Mouse (Mus musculus): ENCODE data around the gene Sec11a.

DNA sequence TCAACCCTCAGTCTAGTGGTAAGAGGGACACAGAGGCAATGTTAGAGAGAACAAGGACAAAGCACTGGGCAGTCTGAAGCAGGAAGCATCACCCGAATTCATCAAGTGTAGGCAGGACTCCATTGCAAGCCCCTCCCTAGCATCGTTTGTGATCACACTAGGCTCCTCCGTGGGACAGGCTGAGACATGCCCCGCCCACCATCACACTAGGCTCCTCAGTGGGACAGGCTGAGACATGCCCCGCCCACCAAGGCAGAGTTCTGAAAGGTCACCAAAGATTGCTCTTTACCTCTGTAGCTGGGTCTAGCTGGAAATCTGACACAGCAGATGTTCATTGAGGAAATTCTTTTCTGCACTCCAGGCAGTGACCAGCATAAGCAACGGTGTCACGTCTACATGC lies 36.5 kb downstream of the Sec11a start:
- TF ChIP-seq CTCF (IDR thresholded peaks at IDR 0.05; ENCODE audit: borderline replicate concordance, insufficient read depth, low read length) (no peak), POLR2A (IDR thresholded peaks at IDR 0.05; ENCODE audit: low read depth, low read length) (no peak)
